Mouse (Mus musculus) spleen, postnatal 4 days (tissue): Measurements from ENCODE around the gene Atp1a1.

ENCODE experiments used
- DNase-seq, 2 experiments: peaks; one replicate each; pipeline ENCODE4 v3.0.0; 2022; ENCODE audit warnings: low spot score in 2 of 2

Gene Atp1a1

DNA sequence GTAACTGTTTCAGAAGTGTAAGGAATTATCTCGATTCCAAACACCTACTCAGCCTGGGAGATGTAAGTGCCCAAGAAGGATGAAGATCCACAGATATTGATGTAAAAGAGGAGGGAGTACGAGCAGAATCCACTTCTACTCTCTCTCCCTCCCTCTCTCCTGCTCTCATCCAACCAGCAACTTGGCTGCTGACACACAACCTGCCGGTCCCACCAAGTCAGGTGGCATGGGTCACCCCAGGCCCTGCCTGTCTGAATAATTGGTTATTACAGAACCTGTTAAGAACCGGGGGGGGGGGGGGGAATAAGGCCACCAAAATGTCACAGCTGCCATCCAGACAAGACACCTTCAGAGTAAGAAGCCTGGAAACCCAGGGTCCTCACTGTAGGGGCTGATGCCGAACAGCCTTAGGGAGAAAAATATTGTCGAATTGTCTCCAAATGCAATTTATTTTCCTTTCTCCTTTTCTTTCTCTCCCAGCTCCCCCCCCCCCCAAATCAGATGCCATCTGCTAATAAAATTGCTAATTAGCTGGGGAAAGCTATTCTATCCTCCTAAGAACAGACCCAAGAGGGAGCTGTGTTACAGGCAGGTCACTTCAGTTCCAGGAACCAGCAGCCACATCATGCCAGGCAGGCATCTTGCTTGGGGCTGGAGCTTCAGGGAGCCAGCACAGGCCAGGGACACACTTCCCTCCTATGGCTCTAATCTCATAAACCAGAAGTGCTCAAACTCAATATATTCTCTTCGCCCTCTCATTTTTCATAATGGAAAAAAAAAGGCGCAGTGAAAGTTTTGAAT, 6.7 kb upstream of the Atp1a1 start:
- DNase-seq: no peak

DNA sequence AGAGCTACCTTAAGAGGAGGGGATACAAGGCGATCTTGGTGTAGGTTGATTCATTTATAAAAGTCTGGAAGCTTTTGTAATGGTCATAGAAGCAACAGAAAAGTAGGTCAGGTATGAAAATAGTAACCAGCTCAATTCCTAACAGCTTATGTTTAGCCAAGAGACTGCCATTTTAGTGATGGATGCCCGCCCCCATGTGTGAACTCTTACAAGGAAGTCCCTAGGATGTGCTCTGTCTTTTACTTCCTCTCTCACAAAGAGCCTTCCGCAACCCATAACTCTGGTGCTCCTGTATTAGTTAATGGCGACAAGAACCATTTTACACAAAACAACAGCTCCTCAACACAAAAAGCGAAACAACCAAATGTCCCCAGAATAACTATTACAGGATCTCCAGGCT, 4.8 kb upstream of the Atp1a1 start:
- no peak for DNase-seq

DNA sequence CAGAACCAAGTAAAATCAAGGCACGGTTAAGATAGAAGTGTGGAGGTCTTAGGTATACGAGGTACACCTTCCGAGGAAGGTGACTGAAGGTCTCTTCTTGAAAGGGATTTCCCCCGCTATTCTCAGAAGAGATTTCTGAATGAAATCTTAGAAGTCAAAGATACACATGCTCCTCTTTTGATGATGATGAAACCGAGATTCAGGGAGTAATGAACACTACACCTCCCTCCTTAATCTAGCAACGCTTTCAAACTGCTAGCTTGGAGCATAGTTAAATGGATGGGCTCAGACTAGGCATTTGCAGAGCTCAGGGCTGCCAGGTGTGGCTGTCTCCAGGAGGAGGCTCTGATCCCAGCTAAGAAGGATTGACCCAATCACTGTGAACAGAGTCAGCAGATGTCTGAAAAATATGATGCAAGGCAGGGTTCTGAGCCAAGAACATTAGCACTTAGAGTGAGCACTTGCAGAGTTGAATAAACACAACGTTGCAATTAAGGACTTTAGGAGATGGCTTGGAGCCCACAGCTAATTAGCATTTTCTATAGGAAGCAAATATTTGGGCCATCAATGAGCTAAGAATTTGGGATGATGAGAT, 2.5 kb upstream of the Atp1a1 start:
- DNase-seq: no peak

DNA sequence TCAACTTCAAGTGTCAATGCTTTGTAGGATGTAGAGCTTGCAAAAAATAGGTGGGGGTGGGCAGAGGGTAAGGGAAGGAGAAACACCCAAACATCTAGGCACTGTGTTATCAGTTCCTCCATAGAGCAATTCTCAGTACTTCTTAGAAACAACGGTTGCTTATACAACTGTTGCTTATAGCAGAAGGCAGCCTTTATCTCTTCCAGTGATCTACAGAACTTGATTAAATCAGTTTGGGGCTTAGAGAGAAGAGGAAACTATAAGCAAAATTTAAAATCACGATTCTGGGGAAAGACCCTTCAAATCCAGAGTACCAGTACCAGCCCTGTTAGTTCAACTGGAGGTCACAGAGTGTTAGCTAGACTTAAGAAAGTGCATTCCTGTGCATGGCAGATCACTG, 1.2 kb upstream of the Atp1a1 start:
- DNase-seq: no peak

DNA sequence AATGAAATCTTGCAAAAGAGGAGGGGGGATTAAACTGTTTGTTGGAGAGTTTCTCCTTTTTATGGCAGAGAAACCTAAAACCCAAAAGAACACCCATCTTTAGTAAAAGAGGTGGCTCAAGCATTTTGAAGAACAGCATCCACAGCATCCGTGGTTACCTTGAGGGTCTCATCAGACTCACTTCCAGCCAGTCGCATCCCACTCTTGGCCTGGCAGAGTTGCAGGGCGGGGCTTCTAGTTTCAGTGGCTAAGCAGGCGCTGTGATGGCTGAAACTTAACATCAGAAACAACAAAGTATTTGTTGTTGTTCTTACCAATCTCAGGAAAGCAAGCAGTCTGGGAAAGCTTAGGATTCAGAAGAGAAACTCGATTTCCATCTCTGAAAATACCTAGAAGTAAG, 807 bp upstream of the Atp1a1 start:
- DNase-seq: no peak

DNA sequence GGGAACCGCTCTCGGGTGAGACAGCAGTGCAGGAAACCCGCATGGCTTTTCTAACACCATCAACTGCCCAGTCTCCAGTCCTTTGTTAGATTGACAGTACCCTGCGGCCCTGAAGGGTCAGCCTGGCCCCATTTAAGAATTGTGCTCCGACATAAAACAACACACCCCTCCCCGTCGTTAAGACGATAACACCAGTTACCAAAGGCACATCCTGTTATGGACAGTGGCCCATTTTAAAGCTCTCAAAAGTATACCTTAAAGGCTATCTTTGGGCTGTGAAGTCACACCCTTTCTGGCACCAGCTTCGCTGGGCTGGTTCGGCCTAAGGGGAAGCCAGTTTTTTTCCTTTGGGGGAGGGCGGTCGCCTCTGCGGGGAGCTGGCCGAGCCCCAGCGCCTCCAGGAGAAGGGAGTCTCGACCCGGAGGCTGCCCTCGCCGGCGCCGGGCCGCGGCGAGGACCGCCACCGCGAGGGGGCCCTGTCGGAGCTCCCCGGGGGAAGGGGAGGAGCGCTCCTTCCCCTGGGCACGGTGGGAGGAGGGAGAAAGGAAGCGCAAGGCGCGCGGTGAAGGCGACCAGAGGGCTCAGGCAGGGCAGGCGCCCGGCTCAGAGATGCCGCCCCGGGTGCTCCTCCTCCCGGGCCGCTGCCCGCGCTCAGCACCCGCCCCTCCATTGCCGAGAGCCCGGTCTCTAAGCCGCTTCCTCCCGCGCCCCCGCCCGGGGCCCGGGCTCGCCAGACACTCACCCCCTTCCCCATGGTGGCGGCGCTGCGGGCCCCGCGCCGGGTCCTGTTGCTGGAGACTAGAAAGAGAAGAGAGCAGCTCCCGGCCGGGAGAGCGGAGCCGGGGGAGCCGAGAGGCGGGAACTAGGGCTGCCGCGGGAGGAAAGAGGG, 579 bp downstream of the Atp1a1 start:
- DNase-seq: peak; percentile 78 to 89

DNA sequence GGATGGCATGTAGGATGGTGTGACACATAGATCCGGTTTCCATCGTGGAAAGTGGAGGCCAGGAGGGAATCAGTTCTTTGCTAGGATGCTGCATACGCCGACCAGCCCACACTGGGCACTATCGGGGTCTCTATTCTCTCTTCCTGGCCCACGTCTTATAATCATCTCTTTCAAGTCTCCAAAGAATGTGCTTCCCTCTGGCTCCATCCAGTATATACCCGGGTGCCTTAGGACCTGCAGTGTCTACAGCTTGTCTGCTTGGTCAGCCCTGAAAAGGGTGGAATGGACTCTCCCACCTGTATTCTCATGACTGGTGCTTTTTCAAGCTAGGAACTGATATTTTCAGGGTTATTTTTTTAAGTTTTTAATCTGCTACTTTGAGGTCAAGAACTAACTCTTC, 1.3 kb downstream of the Atp1a1 start:
- DNase-seq: peak in 1 of 2 experiments; percentile 56

DNA sequence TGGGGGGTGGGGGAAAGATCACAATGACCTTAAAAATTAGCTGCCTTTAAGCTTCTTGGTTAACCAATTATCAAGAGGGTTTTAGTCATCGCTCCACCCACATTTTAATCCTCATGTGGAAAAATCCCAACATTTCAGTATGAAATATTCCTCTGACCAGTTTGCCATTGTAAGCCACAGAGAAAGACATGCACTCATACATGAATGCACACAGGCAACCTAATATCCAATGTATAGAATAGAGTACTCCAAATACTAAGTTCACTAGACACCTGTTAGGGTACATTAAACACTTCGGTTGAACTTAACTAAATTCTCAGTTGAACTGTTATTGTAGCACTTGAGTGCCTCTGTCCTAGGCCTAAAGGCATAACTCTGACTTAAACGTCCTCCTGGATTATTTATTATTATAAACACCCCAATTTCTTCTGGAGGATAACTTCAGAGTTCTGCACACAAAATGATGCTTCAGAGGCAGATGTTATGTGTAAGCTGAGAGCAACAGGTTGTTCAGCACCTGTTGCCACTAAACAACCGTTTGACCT, 1.9 kb downstream of the Atp1a1 start:
- no peak for DNase-seq

DNA sequence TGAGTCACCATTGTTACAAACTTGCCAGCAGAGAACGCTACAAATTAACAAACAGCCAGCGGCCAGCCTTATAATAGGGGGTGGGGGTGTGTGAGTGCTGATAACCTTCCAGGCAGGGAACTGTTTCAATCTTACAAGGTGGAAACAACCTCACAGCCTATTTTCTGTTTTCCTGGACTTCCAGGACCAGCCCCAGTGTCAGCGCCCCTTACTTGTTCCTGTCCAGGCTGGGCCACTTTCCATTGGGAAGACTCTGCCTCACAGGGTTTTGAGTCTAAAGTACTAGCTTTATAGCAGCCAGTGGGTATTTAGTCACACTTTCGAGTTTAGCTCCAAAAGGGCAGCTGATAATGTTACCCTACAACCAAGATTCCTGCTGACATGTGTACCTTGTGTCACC, 2.8 kb downstream of the Atp1a1 start:
- DNase-seq: peak in 1 of 2 experiments; percentile 47

DNA sequence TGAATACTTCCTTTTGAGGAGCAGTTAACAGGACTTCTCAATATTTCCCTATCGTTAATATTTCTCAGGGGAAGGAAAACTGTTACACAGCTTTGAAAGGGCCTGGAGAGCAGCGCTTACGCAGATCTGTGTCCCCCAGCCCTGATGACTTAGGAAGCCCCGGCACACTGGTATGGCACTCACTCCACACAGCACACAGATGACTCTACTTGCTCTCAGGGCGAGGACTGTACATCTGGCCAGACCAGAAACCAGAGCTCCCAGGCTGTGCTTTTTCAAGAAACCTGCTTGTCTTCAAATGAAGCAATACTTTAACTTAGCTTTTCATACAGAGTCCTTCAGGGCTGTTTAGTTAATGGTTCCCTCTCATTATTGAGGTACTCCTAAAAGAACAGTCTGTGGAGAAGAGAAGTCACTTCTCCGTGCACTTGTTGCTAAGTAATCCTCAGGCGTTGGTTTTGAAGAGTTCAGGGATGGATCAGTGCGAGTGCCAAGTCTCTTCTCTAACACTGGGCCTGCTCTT, 3.4 kb downstream of the Atp1a1 start:
- no peak for DNase-seq

DNA sequence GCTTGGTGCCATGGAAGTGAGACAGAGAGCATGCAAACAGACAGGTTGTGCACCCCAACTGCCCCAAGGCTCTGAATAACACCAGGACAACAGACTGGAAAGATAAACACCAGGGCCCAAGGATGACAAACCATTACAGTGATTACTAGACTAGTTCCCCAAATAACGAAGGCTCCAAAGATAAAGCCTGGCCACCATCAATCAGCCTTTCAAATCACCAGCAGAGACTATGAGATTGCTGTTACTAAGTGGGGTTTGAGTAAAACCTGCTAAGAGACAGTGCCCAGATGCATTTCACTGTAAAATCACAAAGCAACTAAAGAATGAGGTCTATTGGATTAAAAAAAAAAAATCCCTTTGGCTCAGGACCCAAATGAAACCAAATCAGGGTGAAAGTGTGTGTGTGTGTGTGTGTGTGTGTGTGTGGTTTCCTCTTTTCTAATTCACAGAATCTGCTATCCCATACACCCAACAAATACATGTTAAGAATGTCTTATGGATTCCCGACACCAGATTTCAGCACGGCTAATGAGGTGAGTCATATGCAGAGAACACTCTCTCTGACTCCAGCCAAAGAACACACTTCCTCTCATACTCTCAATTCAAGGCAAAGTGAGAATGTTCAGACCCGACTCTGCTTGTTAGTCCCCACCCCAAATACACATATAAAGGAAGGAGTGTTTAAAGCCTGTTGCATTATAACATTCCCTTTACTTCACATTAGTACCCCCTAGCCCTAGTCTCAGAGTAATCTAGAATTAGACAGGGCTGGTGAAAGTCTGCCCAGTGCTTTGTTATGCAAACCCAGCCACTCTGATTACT, 4.4 kb downstream of the Atp1a1 start:
- no peak for DNase-seq

DNA sequence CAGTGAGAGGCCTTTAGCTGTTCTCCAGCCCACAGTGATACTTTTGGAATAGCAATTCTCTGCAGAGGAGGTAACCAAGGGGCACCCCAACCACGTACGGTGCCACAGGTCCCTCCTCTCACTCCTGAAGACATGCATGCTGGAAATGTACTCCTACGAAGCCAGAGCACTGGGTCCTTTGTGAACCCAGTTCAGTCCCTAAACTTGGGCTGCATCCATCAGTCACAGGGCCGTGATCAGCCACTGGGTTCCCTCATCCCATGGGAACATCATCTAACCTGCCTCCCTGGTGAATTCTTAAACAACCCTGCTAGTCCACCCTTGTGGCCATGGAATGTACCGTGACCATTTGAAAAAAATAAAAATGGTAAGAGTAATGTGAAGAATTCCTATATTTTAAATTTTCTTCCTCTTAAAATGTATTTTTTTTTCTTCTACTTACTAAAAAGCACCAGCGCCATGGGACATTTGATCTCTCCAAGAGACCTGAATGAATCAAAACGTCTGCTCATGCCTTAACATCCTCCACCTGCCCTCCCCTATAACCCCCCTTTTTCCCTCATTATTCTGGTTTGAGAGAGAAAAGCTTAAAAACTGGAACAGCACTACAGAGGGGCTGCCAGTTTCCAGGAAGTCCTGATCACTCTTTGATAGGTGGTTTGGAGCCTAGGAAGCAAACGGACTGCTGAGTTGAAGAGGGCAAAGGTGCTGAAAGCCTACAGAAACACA, 5.1 kb downstream of the Atp1a1 start:
- DNase-seq: no peak

DNA sequence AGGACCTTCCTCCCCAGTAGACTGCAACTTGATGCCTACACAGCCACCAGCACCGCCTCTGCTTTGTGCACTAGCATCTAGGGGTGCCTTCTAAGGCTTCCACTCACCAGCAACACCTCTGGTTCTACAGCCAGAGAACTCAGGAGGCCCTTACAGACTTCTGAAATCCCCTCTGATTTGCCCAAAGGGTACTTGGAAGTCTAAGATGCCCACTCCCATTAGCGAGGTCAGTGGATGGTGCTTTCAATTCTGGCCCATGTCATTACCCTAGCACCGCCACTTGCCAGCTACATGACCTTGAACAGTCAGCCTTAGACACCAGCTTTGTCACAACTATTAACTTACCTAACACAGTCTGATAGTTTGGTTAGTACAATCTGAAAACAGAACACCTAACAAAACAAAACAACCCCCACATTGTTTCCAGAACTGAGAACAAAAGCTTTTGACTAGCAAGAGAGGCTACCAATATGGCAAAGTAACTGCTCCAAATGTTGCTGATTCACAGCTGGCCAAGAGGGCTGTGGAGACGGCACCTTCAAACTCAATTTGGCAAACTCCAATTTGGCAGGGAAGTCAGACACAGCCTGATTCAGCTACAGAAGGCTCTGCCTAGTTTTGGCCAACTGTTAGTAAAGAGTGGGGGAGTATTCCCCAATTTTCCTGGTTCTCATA, 6.1 kb downstream of the Atp1a1 start:
- DNase-seq: no peak

DNA sequence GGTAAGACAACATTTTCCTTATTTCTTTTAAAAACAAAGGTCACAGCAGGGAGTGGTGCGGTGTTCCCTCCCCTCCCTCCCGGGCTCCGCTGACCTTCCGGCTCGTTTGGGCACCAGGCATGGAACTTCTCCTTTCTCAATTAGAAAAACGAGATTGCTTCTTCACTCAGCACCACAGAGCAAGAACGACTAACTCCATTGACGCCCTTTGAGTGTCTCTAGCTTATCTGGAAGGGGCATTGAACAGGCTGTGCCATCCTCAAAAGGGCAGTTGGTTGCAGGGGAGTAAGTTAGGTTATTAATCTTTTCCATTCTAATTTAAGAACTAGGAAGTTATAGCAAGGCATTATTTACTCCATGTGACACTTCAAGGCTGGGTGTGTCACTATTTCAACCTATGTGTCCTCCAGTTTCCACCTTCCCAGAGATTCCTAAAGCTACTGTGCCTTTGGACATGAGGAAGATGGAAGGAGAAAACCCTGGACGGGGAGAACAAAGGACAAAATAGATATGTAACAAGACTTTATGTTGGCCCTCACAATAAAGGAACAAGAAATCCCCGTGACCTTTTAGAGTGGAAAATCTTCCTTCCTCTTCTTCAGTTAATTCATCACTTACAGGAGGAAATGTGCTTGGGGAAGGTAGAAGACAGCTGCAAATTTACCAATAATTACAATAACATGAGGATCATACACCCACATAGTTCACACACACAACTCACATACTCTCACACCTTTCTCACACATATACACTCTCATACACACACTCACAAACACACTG, 7.0 kb downstream of the Atp1a1 start:
- no peak for DNase-seq

DNA sequence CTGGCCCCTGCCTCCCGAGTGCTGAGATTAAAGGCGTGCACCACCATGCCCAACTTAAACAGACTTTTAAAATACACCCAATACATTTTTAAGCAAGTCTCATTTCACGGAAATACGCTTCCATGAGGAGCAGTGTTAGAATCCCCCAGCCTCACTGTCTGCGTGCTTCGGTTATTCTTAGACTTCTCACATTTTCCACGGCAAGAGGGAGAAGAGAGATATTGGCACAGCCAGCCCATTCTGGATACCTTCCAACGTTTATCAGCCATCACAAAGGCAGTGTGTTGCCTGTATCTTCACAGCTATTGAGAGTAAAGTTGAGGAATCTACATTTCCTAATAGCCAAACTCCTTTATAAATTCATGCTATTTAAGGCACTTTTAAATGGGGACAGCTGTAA, 7.8 kb downstream of the Atp1a1 start:
- no peak for DNase-seq

DNA sequence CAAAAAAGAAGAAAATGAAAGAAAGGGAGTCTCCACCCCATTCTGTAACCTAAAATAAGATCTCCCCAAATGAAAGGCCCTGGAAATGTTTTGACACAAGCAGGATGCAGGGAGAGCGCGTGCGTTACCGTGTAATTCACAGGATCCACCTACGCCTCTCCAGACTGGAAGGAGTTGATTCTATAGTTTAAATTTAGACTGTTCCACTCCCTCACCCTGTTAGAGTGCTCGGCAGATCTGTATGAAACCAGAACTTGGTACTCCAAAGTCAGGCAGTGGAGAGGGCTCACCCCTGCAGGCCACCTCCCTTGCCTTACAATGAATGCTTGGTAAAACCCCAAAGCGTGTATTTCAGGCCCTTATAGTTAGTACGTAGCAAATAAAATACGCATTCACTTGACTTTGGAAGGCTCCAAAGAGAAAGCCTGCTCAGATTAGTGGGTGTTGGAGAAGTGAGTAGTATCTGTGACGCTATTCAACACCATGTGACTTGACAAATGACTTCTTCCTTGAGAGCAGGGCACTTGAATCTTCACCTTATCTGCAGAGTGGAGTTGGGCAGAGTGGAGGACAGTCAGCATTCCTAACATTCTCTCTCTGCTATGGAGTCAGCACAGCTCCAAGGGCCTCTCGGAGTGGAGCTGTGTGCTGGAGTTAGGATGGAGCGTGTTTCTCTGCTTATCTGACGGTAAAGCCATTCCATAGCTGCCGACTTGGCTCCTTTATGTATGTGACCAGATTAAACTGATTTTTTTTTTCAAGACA, 8.4 kb downstream of the Atp1a1 start:
- no peak for DNase-seq

DNA sequence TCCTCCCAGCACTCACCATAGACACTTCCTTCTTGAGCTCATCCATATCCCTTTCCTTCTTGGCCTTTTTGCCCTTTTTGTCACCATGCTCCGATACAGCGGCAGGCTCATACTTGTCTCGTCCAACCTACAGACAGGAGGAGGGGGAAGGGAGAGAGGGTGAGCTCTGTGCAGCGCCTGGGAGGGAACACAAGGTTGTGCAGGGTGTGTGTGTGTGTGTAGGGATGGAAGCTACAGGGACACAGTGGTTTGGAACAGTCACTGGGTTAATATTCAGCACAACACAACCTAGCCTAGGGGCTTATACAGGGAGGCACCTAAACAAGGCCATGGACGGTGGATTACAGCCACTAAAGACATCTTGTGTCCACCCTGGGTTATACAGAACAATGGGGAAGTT, 9.5 kb downstream of the Atp1a1 start:
- DNase-seq: no peak

DNA sequence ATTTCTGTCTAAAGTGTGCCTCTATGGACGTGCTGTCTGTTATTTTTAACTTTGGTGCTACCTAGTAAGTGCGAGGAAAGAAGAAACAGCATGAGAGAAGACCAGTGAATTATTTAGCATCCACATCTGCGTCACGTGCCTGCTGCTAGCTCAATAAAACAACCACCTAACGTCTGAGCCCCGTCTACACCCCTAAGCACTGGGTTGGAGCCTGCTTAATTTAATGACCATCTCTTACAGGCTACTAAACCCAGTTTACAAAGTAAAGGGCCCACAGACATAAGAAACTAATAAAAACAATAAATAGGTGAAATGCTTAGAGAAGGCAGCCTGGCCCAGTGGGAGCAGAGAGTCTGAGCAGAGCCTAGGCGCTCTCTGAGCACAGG, 11.2 kb downstream of the Atp1a1 start:
- no peak for DNase-seq
